Mouse (Mus musculus): Measurements from ENCODE around the gene Zfp473.
A peak's percentile ranks its signal among the peaks of the same experiment; 100 is the strongest.

DNA sequence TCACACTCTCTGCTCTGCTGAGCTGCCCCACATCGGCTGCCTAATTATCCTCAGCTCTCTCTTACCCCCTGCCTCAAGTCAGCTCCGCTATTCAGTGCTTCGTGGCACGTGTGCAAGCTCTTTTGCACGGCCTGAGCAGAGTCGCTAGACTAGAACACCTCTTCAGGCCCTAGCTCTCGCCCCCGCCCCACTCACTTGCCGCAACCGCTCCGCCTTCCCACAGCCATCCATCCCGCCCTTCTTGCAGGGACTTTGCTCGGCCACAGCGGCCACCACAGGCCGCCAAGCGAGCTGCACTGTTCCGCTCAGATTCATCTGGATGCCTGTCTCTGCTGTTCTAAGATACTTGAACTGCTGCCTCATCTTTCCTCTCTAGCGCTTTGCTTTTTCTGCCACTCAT lies 5.8 kb downstream of the Zfp473 start:
- peak; percentile 54 for TF ChIP-seq CTCF (conservative IDR thresholded peaks at IDR 0.05; ENCODE audit: low read length)
- TF ChIP-seq NANOG (IDR thresholded peaks at IDR 0.05; ENCODE audit: borderline replicate concordance, low read length), result no peak
- no peak for TF ChIP-seq POU5F1 (IDR thresholded peaks at IDR 0.05; ENCODE audit: borderline replicate concordance, low read length)

Measured in E14TG2a.4 (cell line).